Mouse (Mus musculus) MEL (cell line): Measurements from ENCODE around the gene Chrdl2.

Experiments
- BHLHE40 ChIP-seq: IDR thresholded peaks from 2 replicates; pipeline ENCODE4 v1.6.1; 2012; ENCODE audit warnings: low read depth, mild to moderate bottlenecking, inconsistent platforms, low read length, improper control_type of control experiment, borderline replicate concordance
- CTCF ChIP-seq, 3 experiments: IDR thresholded peaks in 2 of 3; conservative IDR thresholded peaks in 1 of 3; 2 replicates each; pipeline ENCODE4 v1.5.1; 2011 to 2012; ENCODE audit warnings: low read length in 3 of 3, low read depth in 2 of 3, mild to moderate bottlenecking in 2 of 3, improper control_type of control experiment in 1 of 3, inconsistent platforms in 1 of 3, mixed read lengths in 1 of 3, moderate library complexity in 1 of 3; ENCODE audit not compliant: control insufficient read depth in 1 of 3, insufficient read depth in 1 of 3, poor library complexity in 1 of 3, severe bottlenecking in 1 of 3
- E2F4 ChIP-seq: IDR thresholded peaks from 2 replicates; pipeline ENCODE4 v1.6.1; 2011; ENCODE audit warnings: low read depth, low read length, improper control_type of control experiment, borderline replicate concordance
- EP300 ChIP-seq, 2 experiments: IDR thresholded peaks; 2 replicates each; pipeline ENCODE4 v1.6.1; 2011; ENCODE audit warnings: improper control_type of control experiment in 2 of 2, low read length in 2 of 2, low read depth in 1 of 2, mild to moderate bottlenecking in 1 of 2
- ETS1 ChIP-seq: IDR thresholded peaks from 2 replicates; pipeline ENCODE4 v1.6.1; 2012; ENCODE audit warnings: low read depth, mild to moderate bottlenecking, inconsistent platforms, low read length, improper control_type of control experiment, moderate library complexity
- GABPA ChIP-seq: IDR thresholded peaks from 2 replicates; pipeline ENCODE4 v1.6.1; 2012; ENCODE audit warnings: low read depth, mild to moderate bottlenecking, inconsistent platforms, low read length, improper control_type of control experiment, moderate library complexity
- JUND ChIP-seq: IDR thresholded peaks from 2 replicates; pipeline ENCODE4 v1.6.1; 2011; ENCODE audit warnings: low read depth, mild to moderate bottlenecking, improper control_type of control experiment, low read length
- MAX ChIP-seq: IDR thresholded peaks from 2 replicates; pipeline ENCODE4 v1.6.1; 2011; ENCODE audit warnings: low read length, improper control_type of control experiment
- MEF2A ChIP-seq: IDR thresholded peaks from 2 replicates; pipeline ENCODE4 v1.6.1; 2014; ENCODE audit warnings: low read depth, mild to moderate bottlenecking, inconsistent platforms, low read length, improper control_type of control experiment; ENCODE audit not compliant: poor library complexity, insufficient replicate concordance, severe bottlenecking; ENCODE audit errors: extremely low read depth
- MXI1 ChIP-seq: IDR thresholded peaks from 2 replicates; pipeline ENCODE4 v1.6.1; 2011; ENCODE audit warnings: mild to moderate bottlenecking, low read depth, low read length, improper control_type of control experiment
- POLR2A ChIP-seq, 2 experiments: IDR thresholded peaks; 2 replicates each; pipeline ENCODE4 v1.6.1; 2011 to 2012; ENCODE audit warnings: low read length in 2 of 2, mild to moderate bottlenecking in 2 of 2, control low read depth in 1 of 2, improper control_type of control experiment in 1 of 2, low read depth in 1 of 2, moderate library complexity in 1 of 2; ENCODE audit not compliant: control insufficient read depth in 1 of 2, insufficient read depth in 1 of 2, poor library complexity in 1 of 2
- TAL1 ChIP-seq: IDR thresholded peaks from 2 replicates; pipeline ENCODE4 v1.6.1; 2012; ENCODE audit warnings: mild to moderate bottlenecking, inconsistent platforms, low read length, moderate library complexity, mixed read lengths
- ZC3H11A ChIP-seq: IDR thresholded peaks from 2 replicates; pipeline ENCODE4 v1.6.1; 2012; ENCODE audit warnings: low read depth, mild to moderate bottlenecking, inconsistent platforms, low read length, improper control_type of control experiment
- ZNF384 ChIP-seq: IDR thresholded peaks from 2 replicates; pipeline ENCODE4 v1.6.1; 2012; ENCODE audit warnings: low read depth, mild to moderate bottlenecking, inconsistent platforms, low read length, improper control_type of control experiment

- TF ChIP-seq CTCF (IDR thresholded peaks at IDR 0.05 in 2 of 3, conservative IDR thresholded peaks at IDR 0.05 in 1 of 3; ENCODE audit: control insufficient read depth in 1 of 3, insufficient read depth in 1 of 3, low read depth in 2 of 3, low read length in 3 of 3, poor library complexity in 1 of 3, severe bottlenecking in 1 of 3) (no peak), POLR2A (IDR thresholded peaks at IDR 0.05; ENCODE audit: control insufficient read depth in 1 of 2, insufficient read depth in 1 of 2, low read depth in 1 of 2, low read length in 2 of 2, poor library complexity in 1 of 2) (no peak), MAX (no peak), ZNF384 (no peak), JUND (no peak), ZC3H11A (no peak), TAL1 (no peak), E2F4 (no peak), MXI1 (no peak), BHLHE40 (no peak), GABPA (no peak), MEF2A (no peak), EP300 (IDR thresholded peaks at IDR 0.05; ENCODE audit: low read depth in 1 of 2, low read length in 2 of 2) (peak in 1 of 2 experiments; percentile 31; a peak in 2 of 4 replicates), ETS1 (no peak)
Observed at GRCm38 (mm10) chr7:99961518-99961917, 44.5 kb upstream of the Chrdl2 start.
